ENCODE assay signal across 11 mouse cellular contexts in genomic region chr13:95563066-95563610, GRCm38 (mm10). TPM values are rescaled to one million over a fixed set of nuclear protein-coding genes. Genes with fewer than 3 reads are reported as not detected.
A peak's percentile ranks its signal among the peaks of the same experiment; 100 is the strongest.
DNase-seq lines count a peak whose midpoint lies in the region; ATAC-seq lines count a peak whose summit lies in the region.
"Had no signal": no experiment of that assay in that cellular context is flagged by ENCODE, and none has a peak within 500 bp of the region (broad histone marks: within the 10 kb centered on the region; RNA-seq: fewer than 3 reads in every experiment).

No protein-coding gene starts in this region.

- ATAC-seq in heart, embryonic 14.5 days (ENCODE audit: insufficient number of reproducible peaks, insufficient read depth, low FRiP score, low read depth): peak; percentile 47; the same call in 1 of the 2 replicates
- peak; percentile 91 for ATAC-seq in forebrain, embryonic 16.5 days

- WGBS in heart, embryonic 14.5 days: 23% methylated on average over 10 of the region's 10 CpGs
- WGBS in forebrain, embryonic 16.5 days: 44% methylated on average over 10 of the region's 10 CpGs

- no peak overlapping the region for H3K9ac ChIP-seq in heart, embryonic 14.5 days (ENCODE audit: low read length)
- H3K9ac ChIP-seq in forebrain, embryonic 16.5 days (replicated peaks; ENCODE audit: low read depth, low read length): no peak overlapping the region
- H3K9ac ChIP-seq: embryonic facial prominence, embryonic 15.5 days; liver, embryonic 12.5 days; midbrain, embryonic 13.5 days had no signal

- no peak for DNase-seq in heart, postnatal 36 days
- DNase-seq in lung, postnatal 36 days: peak; percentile 34
- no peak for DNase-seq in lung, postnatal 25 days (ENCODE audit: low spot score)
- DNase-seq in urinary bladder, adult 18-20 months (ENCODE audit: low spot score in 2 of 2): no peak
- no peak for DNase-seq in kidney, adult 9 months

- no peak overlapping the region for H3K4me3 ChIP-seq in heart, embryonic 14.5 days (ENCODE audit: control insufficient read depth in 1 of 2, insufficient read depth in 1 of 2, low read depth in 1 of 2, low read length in 2 of 2)
- no peak overlapping the region for H3K4me3 ChIP-seq in forebrain, embryonic 16.5 days (replicated peaks; ENCODE audit: low read length)
- peak overlapping the region; percentile 1 for H3K4me3 ChIP-seq in megakaryocyte, embryonic 14.5 days (replicated peaks)
- H3K4me3 ChIP-seq: embryonic facial prominence, embryonic 15.5 days; liver, embryonic 12.5 days; midbrain, embryonic 13.5 days had no signal

- no peaks in the 10 kb centered on the region for H3K9me3 ChIP-seq in heart, embryonic 14.5 days (ENCODE audit: control insufficient read depth, low read length)
- no peaks in the 10 kb centered on the region for H3K9me3 ChIP-seq in forebrain, embryonic 16.5 days (ENCODE audit: control insufficient read depth, low read length)
- peaks cover 3% of the 10 kb centered on the region; the same call in 1 of the 2 replicates for H3K9me3 ChIP-seq in megakaryocyte, embryonic 14.5 days
- H3K9me3 ChIP-seq: embryonic facial prominence, embryonic 15.5 days; midbrain, embryonic 13.5 days had no signal

- H3K36me3 ChIP-seq in heart, embryonic 14.5 days (ENCODE audit: control insufficient read depth, insufficient read depth, low read length): no peaks in the 10 kb centered on the region
- H3K36me3 ChIP-seq in forebrain, embryonic 16.5 days (ENCODE audit: control insufficient read depth, insufficient read depth): no peaks in the 10 kb centered on the region
- no peaks in the 10 kb centered on the region for H3K36me3 ChIP-seq in megakaryocyte, embryonic 14.5 days (replicated peaks; ENCODE audit: low read length)
- H3K36me3 ChIP-seq: embryonic facial prominence, embryonic 15.5 days; liver, embryonic 12.5 days; midbrain, embryonic 13.5 days had no signal

- H3K4me2 ChIP-seq in heart, embryonic 14.5 days (ENCODE audit: low read length): no peak overlapping the region
- H3K4me2 ChIP-seq in forebrain, embryonic 16.5 days (ENCODE audit: low read length): peak overlapping the region; percentile 7; the same call in 1 of the 2 replicates
- H3K4me2 ChIP-seq: embryonic facial prominence, embryonic 15.5 days; liver, embryonic 12.5 days; midbrain, embryonic 13.5 days had no signal

- intact Hi-C loops in heart, postnatal 36 days (cut with DNase I): loop anchor here (1.0 to 10.0 kb wide), 4 partner anchors 104 to 332 kb away; partner anchors contain the start of gene Iqgap2

- H3K4me1 ChIP-seq in heart, embryonic 14.5 days (ENCODE audit: control insufficient read depth in 2 of 2, insufficient read depth in 2 of 2, low read length in 2 of 2): peaks cover 3 to 6% of the 10 kb centered on the region in 2 experiments; a peak in 2 of 4 replicates
- 0 out of 2 replicates have a peak, but pooled peaks cover 3% of the 10 kb centered on the region for H3K4me1 ChIP-seq in forebrain, embryonic 16.5 days (replicated peaks; ENCODE audit: control insufficient read depth, insufficient read depth, low read length)
- H3K4me1 ChIP-seq in megakaryocyte, embryonic 14.5 days: peaks cover 47% of the 10 kb centered on the region
- H3K4me1 ChIP-seq: embryonic facial prominence, embryonic 15.5 days; midbrain, embryonic 13.5 days had no signal

- no peaks in the 10 kb centered on the region for H3K27me3 ChIP-seq in heart, embryonic 14.5 days (ENCODE audit: control insufficient read depth, insufficient read depth, low read length)
- H3K27me3 ChIP-seq in forebrain, embryonic 16.5 days (replicated peaks; ENCODE audit: control insufficient read depth, insufficient read depth, low read length): peaks cover 3% of the 10 kb centered on the region; the same call in 1 of the 2 replicates
- H3K27me3 ChIP-seq in megakaryocyte, embryonic 14.5 days (replicated peaks): peaks cover 4% of the 10 kb centered on the region
- H3K27me3 ChIP-seq: embryonic facial prominence, embryonic 15.5 days; liver, embryonic 12.5 days; midbrain, embryonic 13.5 days had no signal

- no peak overlapping the region; a peak in 1 of 4 replicates for H3K27ac ChIP-seq in heart, embryonic 14.5 days (replicated peaks in 1 of 2; ENCODE audit: control insufficient read depth in 1 of 2, insufficient read depth in 1 of 2, low read depth in 2 of 2, low read length in 2 of 2)
- peak overlapping the region; percentile 28 for H3K27ac ChIP-seq in forebrain, embryonic 16.5 days (ENCODE audit: low read length)
- H3K27ac ChIP-seq: embryonic facial prominence, embryonic 15.5 days; liver, embryonic 12.5 days; midbrain, embryonic 13.5 days had no signal

RNA-seq across cellular contexts. Expression of gene F2rl1, which starts 38.1 kb away (rescaled TPM):
- 0.36 and 0.85 TPM in 2 replicates for polyA plus RNA-seq in heart, embryonic 14.5 days (2014; fragmentation: Nextera tagmentation; extraction: Ambion mirVana)
- total RNA-seq in heart, postnatal 36 days (2021): under 1 TPM; 0.49 to 0.61 TPM
- polyA plus RNA-seq in forebrain, embryonic 16.5 days (2015; fragmentation: Nextera tagmentation; extraction: Ambion mirVana): 0.11 TPM in 1 of 2 replicates, not detected in the other
- not detected in 2 replicates for polyA plus RNA-seq in megakaryocyte, embryonic 14.5 days (2012; ENCODE audit: insufficient read depth, low replicate concordance)

RNA-seq across cellular contexts. Expression of gene F2r, which starts 55.1 kb away (rescaled TPM):
- polyA plus RNA-seq in heart, embryonic 14.5 days (2014; fragmentation: Nextera tagmentation; extraction: Ambion mirVana): 128 and 133 TPM in 2 replicates
- total RNA-seq in heart, postnatal 36 days (2021): 10 to 100 TPM; 20.0 to 25.3 TPM
- polyA plus RNA-seq in forebrain, embryonic 16.5 days (2015; fragmentation: Nextera tagmentation; extraction: Ambion mirVana): 68.7 and 85.1 TPM in 2 replicates
- 53.3 and 84.2 TPM in 2 replicates for polyA plus RNA-seq in megakaryocyte, embryonic 14.5 days (2012; ENCODE audit: insufficient read depth, low replicate concordance)
